Mouse (Mus musculus) brain, embryonic 14.5 days (tissue): ENCODE measurements around the gene Cldnd2. TPM values are rescaled to one million over a fixed set of nuclear protein-coding genes. Genes with fewer than 3 reads are reported as not detected.
"Not testable (repeated sequence)": the region's sequence is repeated elsewhere in the genome, so short reads cannot be mapped to it uniquely, and the experiment has no call there.

Experiments
- DNase-seq: peaks from one replicate; pipeline ENCODE4 v3.0.0-alpha.2; 2011; ENCODE audit warnings: low read depth
- CTCF ChIP-seq: fragments of 200-500 bp; IDR thresholded peaks from 2 replicates; pipeline ENCODE4 v1.5.1; 2012; ENCODE audit warnings: inconsistent platforms, mild to moderate bottlenecking, moderate library complexity, borderline replicate concordance; ENCODE audit not compliant: insufficient read depth, insufficient read length; ENCODE audit errors: extremely low read depth
- POLR2A ChIP-seq: fragments of 200-500 bp; IDR thresholded peaks from 2 replicates; pipeline ENCODE4 v1.6.1; 2012; ENCODE audit warnings: mild to moderate bottlenecking, inconsistent platforms, borderline replicate concordance; ENCODE audit not compliant: poor library complexity, insufficient read depth, insufficient read length, severe bottlenecking; ENCODE audit errors: extremely low read depth
- polyA plus RNA-seq: library from polyadenylated mRNA; depleted of rRNA; stranded (reverse); fragments of >200 nt; gene quantifications from 2 replicates; pipeline ENCODE4 v1.2.3, GENCODE M21; 2012; rRNA removed

The Cldnd2 gene
- not detected in 2 replicates for polyA plus RNA-seq

DNA sequence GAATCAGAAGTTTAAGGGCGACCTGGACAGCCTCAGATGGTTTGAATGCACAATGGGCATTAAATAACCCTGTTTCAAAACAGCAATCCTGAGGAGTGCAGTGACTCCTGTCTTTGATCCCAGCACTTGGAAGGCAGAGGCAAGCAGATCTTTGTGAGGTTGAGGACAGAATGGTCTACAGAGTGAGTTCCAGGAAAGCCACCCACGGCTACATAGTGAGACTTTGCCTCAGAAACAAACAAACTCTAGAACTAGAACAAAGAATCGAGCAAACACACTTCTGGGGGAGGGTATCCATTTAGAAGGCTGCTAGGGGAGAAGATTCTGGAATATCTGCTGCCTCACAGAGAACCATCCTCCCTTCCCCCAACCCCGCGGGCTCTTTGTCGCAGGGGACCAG, at the start of gene Cldnd2:
Cldnd2 (plus strand) TSS at position 301 of the 400 bp plus-strand sequence.
- DNase-seq = no peak
- TF ChIP-seq CTCF = no peak
- TF ChIP-seq POLR2A = no peak

DNA sequence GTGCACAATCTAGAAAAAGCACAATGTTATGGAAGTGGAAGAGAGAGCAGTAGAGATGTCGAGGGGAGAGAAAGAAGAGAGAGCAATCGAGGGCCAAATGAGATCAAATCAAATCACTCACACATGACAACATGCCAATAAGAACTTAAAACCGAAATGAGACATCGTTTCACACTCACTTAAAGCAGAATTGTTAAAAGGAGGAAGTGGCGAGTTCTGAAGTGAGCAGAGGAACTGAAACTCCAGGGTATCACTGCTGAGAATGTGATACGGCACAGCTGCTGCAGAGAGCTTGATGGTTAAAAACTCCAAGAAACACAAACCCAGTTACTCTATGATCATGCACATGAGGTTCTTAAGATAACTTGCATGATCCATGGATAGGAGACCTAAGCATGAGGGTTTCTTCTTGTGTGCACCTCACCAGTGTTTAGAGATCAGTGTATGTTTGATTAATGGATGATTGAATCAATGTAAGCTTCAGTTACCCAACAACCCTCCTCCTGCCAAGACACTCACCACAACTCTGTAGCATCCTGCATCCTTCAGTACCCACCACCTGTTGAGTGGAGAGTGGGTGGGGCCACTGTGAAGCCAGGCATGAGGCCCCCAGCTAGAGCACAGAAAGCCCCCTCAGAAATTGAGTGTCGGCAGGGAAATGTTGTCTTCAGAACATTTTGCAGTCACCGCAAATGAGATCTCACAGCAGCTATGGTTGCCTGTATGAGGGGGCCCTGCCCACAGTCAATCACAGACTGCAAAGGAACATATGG, 48.0 kb upstream of the Cldnd2 start:
- TF ChIP-seq CTCF = no peak
- no peak for TF ChIP-seq POLR2A
- no peak for DNase-seq

DNA sequence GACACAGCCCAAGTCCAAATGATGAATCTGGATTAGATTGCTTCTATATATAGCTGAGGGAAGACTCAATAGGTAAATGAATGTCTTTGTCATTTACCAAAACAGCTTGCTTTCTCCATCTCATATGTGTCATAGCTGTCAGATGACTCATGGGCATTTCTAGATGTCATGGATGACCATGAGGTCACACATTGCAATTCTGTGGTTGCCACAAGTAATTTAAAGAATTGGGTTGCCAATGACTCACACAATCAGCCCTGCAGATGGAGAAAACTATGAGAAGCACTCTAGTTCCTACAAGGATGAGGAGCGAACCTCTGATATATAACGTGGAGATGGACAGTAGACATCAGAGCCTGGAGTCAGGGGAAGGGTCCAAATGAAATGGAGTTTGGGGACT, 41.1 kb upstream of the Cldnd2 start:
- TF ChIP-seq POLR2A (no peak), CTCF (no peak)
- no peak for DNase-seq

DNA sequence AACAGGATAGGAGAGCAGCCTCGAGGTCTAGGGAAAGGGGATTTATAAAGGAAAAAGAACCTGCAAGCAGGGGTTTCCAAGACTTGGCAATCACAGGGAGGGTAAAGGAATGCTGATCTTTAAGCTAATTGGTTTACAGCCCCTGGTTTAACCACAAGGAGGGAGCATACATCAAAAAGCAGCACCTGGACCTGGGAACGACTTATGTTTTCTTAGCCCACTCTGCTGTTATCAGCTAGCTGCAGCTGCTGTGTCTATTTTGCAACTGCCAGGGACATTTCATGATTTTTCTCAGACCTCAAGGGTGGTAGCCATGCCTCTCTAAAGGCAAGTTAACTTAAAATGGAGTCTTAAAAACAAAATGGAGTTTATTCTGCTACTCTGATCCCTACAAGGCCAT, 37.9 kb upstream of the Cldnd2 start:
- DNase-seq = no peak
- TF ChIP-seq POLR2A (no peak), CTCF (no peak)

DNA sequence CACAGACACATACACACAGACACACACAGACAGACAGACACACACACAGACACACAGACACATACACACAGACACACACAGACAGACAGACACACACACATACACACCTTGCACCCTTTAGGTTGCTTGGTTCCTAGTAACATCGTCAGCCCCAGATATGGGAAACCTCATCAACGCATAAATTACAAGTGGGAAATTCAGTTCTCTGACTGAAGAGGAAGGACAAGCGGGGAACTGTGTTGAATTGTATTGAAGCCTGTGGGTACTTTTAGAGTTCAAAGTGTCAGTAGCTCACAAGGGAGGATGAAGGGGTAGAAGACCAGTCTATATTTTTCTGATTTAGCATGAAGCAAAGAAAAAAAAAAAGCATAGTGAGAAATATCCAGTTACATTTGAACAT, 33.0 kb upstream of the Cldnd2 start:
- TF ChIP-seq POLR2A (no peak), CTCF (no peak)
- DNase-seq = no peak

DNA sequence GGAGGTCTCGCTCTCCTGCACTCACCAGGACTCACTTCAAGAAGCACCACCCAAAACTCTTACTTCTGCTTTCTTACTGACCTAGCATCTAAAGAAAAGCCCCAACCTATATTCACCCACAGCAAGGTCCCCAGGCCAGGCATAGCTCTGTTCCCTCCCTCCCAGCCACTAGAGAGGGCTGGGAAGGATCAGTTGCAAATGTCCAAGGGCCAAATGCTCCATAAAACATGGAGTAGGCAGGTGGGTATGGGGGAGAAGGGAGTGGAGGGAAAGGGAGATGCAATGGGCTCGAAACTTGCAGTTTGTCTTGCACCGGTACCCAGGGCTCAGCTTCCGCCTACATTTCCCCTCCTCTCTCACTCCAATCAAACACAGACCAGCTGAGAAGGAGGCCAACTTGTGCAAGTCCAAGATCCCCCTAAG, 32.4 kb upstream of the Cldnd2 start, which contains the start of gene Siglecg:
Siglecg (plus strand) TSS at position 74 of the 423 bp plus-strand sequence.
- TF ChIP-seq CTCF (no peak), POLR2A (no peak)
- DNase-seq = no peak

DNA sequence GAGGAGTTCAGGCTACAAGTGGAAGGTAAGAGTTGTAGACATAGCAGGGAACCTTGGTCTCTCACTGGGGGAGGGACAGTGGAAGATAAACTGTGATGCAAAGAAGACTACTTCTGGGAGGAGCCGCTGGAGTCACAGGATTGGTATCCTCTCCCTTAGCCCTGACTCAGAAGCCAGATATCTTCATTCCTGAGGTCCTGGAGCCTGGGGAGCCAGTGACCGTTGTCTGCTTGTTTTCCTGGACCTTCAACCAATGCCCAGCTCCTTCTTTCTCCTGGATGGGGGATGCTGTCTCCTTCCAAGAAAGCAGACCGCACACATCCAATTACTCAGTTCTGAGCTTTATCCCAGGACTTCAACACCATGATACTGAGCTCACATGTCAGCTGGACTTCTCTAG, 31.5 kb upstream of the Cldnd2 start:
- TF ChIP-seq POLR2A = no peak
- TF ChIP-seq CTCF = no peak

DNA sequence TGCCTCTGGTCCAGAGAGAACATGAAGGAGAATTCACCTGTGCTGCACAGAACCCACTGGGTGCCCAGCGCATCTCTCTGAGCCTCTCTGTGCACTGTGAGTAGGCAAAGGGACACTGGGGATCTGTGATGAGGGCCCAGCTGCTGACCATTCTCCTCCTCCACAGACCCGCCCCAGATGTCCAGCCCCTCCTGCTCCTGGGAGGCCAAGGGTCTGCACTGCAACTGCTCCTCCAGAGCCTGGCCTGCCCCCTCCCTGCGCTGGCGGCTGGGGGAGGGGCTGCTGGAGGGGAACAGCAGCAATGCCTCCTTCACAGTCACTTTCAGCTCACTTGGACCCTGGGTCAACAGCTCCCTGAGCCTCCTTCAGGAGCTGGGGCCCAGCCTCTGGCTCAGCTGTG, 28.9 kb upstream of the Cldnd2 start:
- not testable (repeated sequence) for DNase-seq

More for the DNA sequence above, 31.5 kb upstream of the Cldnd2 start:
- DNase-seq = no peak

DNA sequence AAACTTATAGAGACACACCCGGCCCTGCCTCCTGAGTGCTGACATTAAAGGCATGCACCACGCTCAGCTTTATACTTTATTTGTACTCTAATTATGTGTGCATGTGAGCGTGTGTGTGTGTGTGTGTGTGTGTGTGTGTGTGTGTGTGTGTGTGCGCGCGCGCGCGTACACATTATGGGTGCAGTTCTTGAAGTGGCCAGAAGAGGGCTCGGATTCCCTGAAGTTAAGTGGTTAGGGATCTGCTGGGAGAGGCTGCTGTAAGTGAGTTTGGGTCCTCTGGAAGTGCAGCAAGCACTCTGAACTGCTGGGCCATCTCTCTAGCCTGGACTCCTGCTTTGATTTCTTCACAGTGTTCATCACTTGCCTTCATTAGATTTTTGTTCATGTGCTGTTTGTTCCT, 23.3 kb upstream of the Cldnd2 start:
- TF ChIP-seq POLR2A = no peak
- TF ChIP-seq CTCF = 0 out of 2 replicates have a peak, but pooled peaks have one; percentile 11
- no peak for DNase-seq

DNA sequence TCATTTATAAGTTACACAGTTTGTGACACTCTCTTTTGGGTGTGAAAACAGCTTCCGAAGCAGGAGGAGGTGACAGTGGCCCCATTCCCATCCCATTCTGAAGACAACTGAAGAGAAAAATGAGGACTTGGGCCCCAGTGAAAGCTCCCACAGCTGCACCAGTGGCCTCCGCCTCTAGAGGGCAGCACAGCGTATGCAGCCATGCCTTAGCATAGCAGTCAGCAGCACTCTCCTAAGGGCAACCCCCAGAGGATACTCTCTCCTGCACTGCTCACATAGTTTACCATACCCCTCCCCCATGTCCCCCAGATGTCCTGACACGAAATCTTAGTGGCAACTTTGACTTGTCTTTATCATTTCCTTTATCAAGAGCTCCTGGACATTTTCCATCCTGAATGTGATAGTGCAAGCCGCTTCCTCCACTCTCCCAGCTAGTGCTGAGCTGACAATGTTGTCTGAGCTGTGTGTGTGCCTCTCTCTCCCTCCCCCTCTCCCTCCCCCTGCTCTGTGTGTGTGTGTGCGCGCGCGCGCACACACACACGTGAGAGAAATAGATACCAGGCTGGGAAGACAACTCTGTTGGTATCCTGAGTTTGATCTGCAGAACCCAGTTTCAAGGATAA, 17.5 kb upstream of the Cldnd2 start:
- TF ChIP-seq CTCF (peak; percentile 95), POLR2A (no peak)
- DNase-seq = peak; percentile 79

DNA sequence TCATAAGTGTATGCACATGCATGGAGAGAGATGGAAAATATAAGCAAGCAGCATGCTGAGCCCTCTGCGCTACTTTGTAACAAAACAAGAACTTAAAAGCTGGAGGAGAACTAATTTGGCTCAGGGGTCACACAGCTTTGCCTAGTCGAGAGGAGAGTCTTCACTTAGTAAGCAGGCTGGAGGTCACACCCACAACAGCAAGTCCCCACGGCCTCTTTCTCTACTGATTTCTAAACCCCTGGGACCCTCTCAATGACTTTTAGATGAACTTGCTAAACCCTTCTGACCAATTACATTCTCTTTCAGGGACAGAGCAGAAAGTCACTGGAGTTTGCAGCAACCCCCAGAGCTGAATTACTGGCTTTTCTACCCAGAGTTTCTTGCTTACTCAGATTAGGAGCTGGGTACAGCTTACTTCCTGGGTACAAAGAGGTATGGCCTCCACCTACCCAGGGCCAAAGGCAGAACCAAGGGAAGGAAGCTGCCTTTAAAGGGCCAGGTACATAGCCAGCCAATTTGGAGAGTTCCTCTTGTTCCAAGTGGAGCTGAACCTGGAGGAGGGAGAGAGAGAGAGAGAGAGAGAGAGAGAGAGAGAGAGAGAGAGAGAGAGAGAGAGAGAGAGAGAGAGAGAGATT, 16.5 kb upstream of the Cldnd2 start:
- TF ChIP-seq CTCF = no peak
- TF ChIP-seq POLR2A = no peak
- no peak for DNase-seq

DNA sequence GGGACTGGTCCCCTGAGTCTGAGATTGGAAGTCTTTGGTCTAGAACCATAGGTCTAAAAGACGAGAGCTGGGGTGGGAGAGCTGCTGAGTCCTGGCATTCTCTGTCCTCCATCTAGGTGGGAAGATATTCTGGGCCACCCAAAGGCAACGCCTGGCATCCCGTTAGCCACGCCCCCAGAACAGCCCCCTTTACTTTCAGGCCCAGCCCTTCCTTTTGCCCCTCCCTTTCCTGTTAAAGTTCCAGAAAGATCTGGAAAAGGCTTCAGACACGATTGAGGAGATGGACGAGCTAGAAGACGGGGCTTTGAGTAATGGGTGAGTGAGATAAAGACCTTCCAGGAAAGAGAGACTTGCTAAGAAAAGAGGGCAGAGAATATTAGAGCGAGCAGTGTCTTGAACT, 13.2 kb upstream of the Cldnd2 start, which contains the start of gene Lim2:
Lim2 (plus strand) TSS at position 265 of the 400 bp plus-strand sequence.
- no peak for DNase-seq
- TF ChIP-seq CTCF (no peak), POLR2A (no peak)

DNA sequence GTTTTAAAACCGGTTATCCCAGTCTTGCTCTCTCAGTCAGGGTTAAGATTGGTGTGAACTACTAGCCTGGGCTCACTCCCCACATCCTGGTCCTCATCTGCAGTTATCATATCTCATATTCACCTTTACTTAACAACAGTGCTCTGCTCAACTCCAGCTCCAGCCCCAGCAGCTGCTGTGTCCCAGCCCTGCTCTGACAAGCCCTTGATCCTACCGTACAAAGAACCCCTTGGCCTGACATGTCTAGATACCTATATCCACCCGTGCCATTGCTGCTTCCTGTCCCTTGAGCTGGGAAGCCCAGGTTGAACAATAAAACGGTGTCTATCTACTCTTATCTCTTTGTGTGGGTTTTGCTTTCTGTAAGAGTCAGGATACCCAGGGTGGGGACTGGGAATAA, 11.1 kb upstream of the Cldnd2 start:
- no peak for DNase-seq
- TF ChIP-seq CTCF (no peak), POLR2A (no peak)

DNA sequence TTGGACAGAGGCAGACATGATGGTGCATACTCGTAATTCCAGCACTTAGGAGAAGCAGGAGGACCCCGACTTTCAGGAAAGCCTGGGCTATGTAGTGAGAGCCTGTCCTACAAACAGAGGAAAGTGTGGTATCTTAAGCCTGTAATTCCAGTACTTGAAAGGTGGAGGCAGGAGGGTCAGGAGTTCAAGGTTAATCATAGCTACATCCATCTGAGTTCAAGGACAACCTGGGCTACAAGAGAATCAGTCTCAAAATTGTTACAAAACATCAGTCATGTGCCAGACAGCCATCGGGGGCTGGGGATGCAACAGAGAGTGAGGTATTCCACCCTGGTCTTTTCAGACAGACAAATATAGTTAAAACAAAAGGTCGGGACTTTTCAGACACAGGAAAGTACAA, 7.7 kb upstream of the Cldnd2 start:
- no peak for DNase-seq
- no peak for TF ChIP-seq CTCF

DNA sequence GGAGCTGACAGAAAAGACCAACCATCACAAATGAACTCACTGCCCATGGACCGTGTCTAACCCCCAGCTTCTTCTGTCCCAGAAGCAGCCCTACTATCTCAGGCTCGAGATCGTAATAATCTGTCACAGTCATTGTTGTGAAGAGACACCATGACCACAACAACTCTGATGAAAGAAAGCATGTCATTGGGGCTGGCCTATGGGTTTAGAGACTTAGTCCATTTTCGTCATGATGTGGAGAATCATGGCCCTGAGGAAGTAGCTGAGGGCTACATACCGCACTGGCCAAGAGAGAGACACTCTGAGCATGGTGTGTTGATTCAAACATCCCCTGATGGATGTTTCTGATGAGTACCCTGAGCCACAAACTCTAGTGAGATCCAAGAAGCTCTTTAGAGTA, 5.9 kb upstream of the Cldnd2 start:
- TF ChIP-seq CTCF (no peak), POLR2A (no peak)
- DNase-seq = no peak
